Mouse (Mus musculus): ENCODE results near the gene Lhx2. TPM values are rescaled to one million over a fixed set of nuclear protein-coding genes. Genes with fewer than 3 reads are reported as not detected.

Gene Lhx2
- not detected for total RNA-seq (2021)
- long read RNA-seq, experiment 1, result 0 reads
- long read RNA-seq, experiment 2, result 0 reads

DNA sequence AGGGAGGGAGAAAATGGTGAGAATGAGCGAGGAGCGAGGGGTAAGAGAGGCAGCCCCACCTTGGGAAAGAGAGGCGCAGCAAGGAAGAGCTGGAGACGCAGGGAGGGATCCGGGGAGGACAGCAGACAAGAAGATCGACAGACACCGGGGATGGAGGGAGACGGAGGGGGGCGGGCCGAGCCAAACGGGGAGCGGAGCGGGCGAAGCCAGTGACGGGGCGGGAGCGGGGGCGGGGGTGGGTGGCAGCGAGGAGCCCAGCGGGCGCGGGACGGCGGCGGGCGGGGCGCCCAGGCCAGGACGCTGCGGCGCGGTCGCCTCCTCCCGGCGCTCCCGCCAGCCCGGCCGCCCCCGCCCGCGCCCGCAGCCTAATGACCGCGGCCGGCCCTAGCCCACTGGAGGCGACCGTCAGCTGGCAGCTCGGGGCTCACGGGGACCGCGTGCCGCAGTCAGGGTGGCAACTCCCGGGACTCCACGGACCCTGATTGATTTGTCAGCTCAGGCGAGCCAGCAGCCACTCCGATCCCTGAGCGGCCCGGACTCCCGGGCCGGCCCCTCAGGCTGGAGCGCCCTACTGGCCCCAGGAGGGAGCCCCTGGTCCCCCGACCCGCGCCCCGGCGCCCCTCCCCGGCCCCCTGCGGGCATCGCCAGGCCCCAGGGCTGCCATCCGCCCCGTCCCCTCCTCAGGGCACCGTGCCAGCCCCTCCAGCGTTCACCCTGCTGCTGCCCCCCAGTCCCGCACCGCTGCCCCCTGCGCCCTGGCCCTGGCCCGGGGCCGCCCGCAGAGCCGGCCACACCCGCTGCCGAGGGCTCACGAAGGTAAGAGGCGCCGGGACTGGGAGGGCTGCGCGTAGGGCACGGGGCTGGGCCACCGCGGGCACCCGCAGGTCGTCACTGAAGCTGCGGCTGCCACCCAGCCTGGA lies at the start of gene Lhx2:
Gene Lhx2, plus strand, starts transcription at position 292 of the 920 bp plus-strand sequence.
- peak; percentile 25 to 35 for DNase-seq

DNA sequence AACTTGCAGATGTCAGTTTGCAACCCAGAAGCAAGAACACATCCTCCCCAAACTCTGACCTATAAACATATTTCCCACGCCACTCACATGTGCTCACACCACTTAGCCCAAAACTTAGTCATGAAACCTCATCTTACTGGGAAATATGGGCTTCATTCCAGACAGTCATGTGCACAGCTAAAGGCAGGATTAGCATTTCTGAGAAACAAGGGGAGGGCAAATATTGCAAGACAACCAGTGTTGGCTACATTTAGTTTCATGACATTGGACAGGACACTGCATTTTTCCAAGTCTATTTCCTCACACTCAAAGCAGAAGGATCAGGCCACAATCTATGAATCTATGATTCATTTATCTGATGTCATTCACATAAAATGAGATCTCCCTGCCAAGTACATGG lies 47.6 kb upstream of the Lhx2 start:
- no peak for DNase-seq

GRCm38 (mm10) chr2:38295939-38296338 lies 43.1 kb upstream of the Lhx2 start:
- DNase-seq, result no peak

DNA sequence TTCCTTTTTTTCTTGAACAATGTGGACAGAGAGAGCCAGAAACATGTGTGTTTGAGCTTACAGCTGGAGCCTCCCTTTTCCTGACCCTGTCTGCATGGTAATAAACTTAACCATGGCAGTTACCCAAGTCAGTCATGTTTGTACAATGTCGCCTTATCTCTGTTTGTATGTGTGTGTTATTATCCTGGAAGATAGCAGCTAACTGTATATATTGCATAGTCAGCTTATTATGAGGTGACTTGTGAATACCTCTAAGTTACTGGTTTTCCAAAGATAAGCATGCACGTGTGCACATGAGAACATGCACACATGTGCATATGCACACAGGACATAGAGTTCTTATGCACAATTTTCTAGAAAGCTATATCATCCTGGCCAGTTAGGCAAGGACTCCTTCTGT lies 38.1 kb upstream of the Lhx2 start:
- DNase-seq, result no peak

DNA sequence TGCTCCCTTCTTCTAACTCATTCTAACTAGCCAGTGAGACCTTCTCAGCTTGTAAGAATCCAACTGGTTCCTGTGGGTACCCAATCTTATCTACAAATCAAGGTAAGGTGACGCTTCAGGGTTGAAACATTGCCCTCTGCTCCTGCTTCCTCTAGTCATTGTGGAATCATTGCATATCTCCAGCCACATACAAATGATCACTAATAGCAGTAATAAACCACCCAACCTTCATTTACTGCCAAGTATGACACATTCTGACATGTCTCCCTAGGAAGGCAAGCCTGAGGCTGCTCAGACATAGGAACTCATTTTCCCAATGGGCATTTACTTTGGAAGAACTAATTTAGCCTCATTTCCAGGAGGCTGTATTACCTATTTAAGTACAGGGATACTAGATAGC lies 33.9 kb upstream of the Lhx2 start:
- DNase-seq, result no peak

GRCm38 (mm10) chr2:38312921-38313320 lies 26.2 kb upstream of the Lhx2 start:
- DNase-seq, result no peak

- no peak for DNase-seq
These were observed 25.7 kb upstream of the Lhx2 start for GRCm38 (mm10) chr2:38313399-38313798.

- no peak for DNase-seq
These were observed 20.0 kb upstream of the Lhx2 start for GRCm38 (mm10) chr2:38319086-38319485.

- no peak for DNase-seq
These were observed 18.2 kb upstream of the Lhx2 start for GRCm38 (mm10) chr2:38320911-38321310.

GRCm38 (mm10) chr2:38323380-38323779 lies 15.7 kb upstream of the Lhx2 start:
- DNase-seq, result no peak

- no peak for DNase-seq
These were observed 12.4 kb upstream of the Lhx2 start for GRCm38 (mm10) chr2:38326671-38327070.

DNA sequence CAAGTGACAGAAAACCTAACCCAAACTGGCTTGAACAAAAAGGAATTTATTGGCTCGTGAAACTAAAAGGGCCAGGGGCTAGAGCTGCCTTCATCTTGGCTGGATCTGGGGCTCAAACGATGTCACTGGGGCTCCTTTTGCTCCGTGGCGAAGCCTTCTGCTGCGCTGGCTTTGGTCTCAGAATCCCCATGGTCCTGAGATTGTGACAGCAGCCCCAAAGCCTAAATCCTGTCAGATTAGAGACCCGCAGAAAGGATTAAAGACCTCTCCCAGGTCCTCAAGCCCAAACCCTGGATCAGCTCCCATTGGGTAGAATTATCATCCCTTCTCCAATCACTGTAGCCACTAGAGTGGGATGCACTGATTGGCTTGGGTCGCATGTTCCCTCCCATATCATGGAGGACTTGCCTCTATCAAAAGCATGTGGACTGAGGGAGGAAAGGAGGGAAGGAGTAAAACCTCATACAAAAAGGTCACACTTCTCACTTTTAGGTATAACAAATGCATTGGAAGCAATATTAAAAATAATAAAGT lies 5.4 kb upstream of the Lhx2 start:
- DNase-seq, result no peak

GRCm38 (mm10) chr2:38336606-38337005 lies 2.5 kb upstream of the Lhx2 start:
- no peak for DNase-seq

GRCm38 (mm10) chr2:38337091-38337640 lies 1.9 kb upstream of the Lhx2 start:
- no peak for DNase-seq

DNA sequence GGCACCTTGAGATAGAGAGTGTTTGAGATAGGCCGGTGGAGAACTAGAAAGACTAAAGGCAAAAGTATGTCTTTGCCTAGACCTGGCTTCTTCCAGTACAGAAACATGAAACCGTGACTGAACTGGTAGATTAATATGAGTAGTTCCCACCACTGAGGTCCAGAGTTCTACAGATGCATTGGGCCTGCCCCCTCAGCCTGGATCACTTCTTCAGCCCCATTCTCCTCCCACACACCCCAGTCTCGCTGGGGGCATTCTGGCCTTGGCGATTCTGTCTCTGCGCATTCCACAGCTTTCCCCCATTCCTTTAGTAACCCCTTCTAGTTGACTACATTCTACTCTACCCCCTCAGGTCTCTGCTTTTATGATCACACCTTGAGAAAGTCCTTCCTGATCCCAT lies 1.4 kb upstream of the Lhx2 start:
- no peak for DNase-seq

DNA sequence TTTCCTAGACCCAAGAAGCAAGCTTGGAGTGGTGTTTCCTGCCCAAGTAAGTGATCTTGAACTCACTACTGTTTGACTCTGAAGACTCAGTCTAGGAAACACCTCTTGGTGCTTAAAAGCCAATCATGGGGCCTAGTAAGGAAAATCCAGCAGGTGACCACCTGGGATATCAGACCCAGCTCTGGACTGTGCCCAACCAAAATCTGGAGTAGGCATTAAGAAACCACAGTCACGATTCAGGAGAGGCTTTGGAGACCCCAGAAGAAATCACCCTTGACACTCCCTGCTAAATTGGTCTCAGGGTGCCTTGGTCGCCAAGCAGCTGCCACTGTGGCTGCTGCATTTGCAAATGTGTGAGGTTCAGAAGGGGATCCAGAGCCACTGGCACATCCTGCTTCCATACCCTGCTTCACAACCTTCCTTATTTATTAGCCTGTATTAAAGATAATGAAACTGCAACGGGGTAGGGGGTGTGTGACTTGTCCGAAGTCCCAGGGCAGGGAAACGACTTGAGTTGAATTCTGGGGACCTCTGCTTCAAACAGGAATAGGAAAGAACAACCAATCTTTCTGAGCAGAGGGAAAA lies 641 bp upstream of the Lhx2 start:
- DNase-seq, result no peak

- no peak for DNase-seq
These were observed 987 bp downstream of the Lhx2 start for GRCm38 (mm10) chr2:38339910-38340625.

- no peak for DNase-seq
These were observed 1.6 kb downstream of the Lhx2 start for GRCm38 (mm10) chr2:38340626-38341200.

DNA sequence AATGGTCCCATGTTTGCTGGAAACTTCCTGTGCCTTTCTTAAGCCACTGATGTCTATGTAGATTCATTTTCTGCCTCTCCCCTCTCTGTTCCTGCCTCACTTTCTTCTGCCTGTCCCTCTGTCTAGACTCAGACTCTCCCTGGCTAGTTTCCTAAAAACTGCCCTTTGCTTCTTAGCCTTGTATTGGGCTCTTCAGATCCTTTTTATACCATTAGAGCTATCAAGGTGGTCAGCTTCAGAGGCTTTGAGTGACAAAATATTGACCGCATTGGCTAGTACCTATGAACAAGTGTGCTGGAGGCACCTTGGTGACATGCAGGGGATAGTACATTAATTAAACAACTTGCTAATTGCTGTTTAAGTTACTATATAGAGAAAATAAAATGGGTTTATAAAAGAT lies 4.5 kb downstream of the Lhx2 start:
- no peak for DNase-seq

DNA sequence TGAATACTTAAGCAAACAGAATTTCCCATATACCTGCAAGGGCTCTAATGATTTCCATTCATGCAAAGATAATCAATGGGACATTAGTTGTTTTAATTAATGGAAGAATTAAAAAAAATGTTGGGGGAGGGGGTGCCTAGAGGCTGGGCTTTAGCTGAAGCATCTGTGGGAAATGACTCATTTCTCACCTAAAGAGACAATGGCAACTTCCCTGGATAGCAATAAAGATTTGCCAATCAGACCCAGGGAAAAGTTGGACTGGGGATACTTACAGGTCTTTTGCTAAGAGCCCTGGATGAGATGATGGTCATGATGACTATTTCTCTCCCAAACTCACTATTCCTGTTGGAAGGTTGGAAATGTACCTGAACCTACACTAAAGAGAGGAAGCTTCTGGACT lies 5.6 kb downstream of the Lhx2 start:
- no peak for DNase-seq

DNA sequence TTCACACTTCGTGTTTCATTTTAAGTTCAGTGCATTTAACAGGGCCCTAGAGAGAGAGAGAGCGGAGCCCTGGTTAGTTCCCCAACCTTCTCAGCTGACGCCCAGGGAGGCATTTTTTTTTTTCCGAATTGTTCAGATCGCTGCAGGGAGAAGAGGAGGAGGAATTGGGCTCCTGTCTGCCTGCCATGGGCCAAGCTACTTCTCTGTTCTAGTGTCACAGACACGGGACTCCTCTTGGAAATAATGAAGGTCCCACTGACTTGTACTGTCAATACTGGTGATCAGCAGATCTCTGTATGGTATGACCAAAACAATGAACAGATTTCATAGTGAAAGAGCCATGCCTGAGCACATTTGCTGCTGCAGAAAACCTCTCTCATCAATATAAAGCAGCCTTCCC lies 7.3 kb downstream of the Lhx2 start:
- DNase-seq, result no peak
